ENCODE assay signal across 18 mouse cellular contexts in genomic region chr17:3747808-3748335, GRCm38 (mm10). TPM values are rescaled to one million over a fixed set of nuclear protein-coding genes. Genes with fewer than 3 reads are reported as not detected.
A peak's percentile ranks its signal among the peaks of the same experiment; 100 is the strongest.
DNase-seq lines count a peak whose midpoint lies in the region; ATAC-seq and TF ChIP-seq lines count a peak whose summit lies in the region.
"Had no signal": no experiment of that assay in that cellular context is flagged by ENCODE, and none has a peak within 500 bp of the region (broad histone marks: within the 10 kb centered on the region; RNA-seq: fewer than 3 reads in every experiment).

No protein-coding gene starts in this region.

- H3K4me1 ChIP-seq in heart, embryonic 12.5 days (replicated peaks), result no peaks in the 10 kb centered on the region
- no peaks in the 10 kb centered on the region for H3K4me1 ChIP-seq in midbrain, postnatal 0 days (ENCODE audit: insufficient read depth, low read length)
- no peaks in the 10 kb centered on the region for H3K4me1 ChIP-seq in midbrain, embryonic 15.5 days

- no peak overlapping the region for H3K27ac ChIP-seq in heart, embryonic 12.5 days (ENCODE audit: poor library complexity, severe bottlenecking)
- H3K27ac ChIP-seq in midbrain, postnatal 0 days (ENCODE audit: low read depth, low read length), result no peak overlapping the region
- H3K27ac ChIP-seq in midbrain, embryonic 15.5 days, result no peak overlapping the region
- H3K27ac ChIP-seq: kidney, postnatal 0 days; liver, embryonic 14.5 days had no signal

- ATAC-seq in heart, embryonic 12.5 days (ENCODE audit: insufficient number of reproducible peaks, low FRiP score), result no peak
- no peak for ATAC-seq in midbrain, postnatal 0 days (ENCODE audit: low FRiP score)
- no peak for ATAC-seq in midbrain, embryonic 15.5 days (replicated peaks)
- ATAC-seq: hindbrain, embryonic 16.5 days; midbrain, embryonic 16.5 days had no signal

- 65% methylated on average over 8 of the region's 8 CpGs for WGBS in heart, embryonic 12.5 days
- WGBS in midbrain, postnatal 0 days, result 80% methylated on average over 8 of the region's 8 CpGs
- 87% methylated on average over 8 of the region's 8 CpGs for WGBS in midbrain, embryonic 15.5 days

- peak; percentile 35 to 43 for DNase-seq in cerebellum, postnatal 14 days
- DNase-seq in cerebellum, adult 11 months, result no peak
- DNase-seq in heart, adult 8-10 months (ENCODE audit: low spot score), result peak; percentile 23
- DNase-seq in midbrain, postnatal 0 days (ENCODE audit: low spot score), result peak; percentile 30
- peak; percentile 16 for DNase-seq in lung, postnatal 10 days
- no peak for DNase-seq in adipocyte (ENCODE audit: low spot score)
- DNase-seq: B cell, adult 2 months; cerebellum, adult 9-10 months had no signal

- no peaks in the 10 kb centered on the region for H3K36me3 ChIP-seq in heart, embryonic 12.5 days
- no peaks in the 10 kb centered on the region for H3K36me3 ChIP-seq in midbrain, postnatal 0 days (ENCODE audit: insufficient read depth, low read length)
- no peaks in the 10 kb centered on the region for H3K36me3 ChIP-seq in midbrain, embryonic 15.5 days (replicated peaks)

- no peak overlapping the region for H3K9ac ChIP-seq in heart, embryonic 12.5 days
- no peak overlapping the region for H3K9ac ChIP-seq in midbrain, postnatal 0 days (replicated peaks; ENCODE audit: low read length, poor library complexity, severe bottlenecking)
- H3K9ac ChIP-seq in midbrain, embryonic 15.5 days, result no peak overlapping the region
- H3K9ac ChIP-seq: liver, embryonic 14.5 days had no signal

- no peaks in the 10 kb centered on the region for H3K9me3 ChIP-seq in heart, embryonic 12.5 days (replicated peaks)
- no peaks in the 10 kb centered on the region for H3K9me3 ChIP-seq in midbrain, postnatal 0 days (ENCODE audit: low read length)
- H3K9me3 ChIP-seq in midbrain, embryonic 15.5 days, result no peaks in the 10 kb centered on the region

- no peak overlapping the region for H3K4me2 ChIP-seq in heart, embryonic 12.5 days
- no peak overlapping the region for H3K4me2 ChIP-seq in midbrain, postnatal 0 days (ENCODE audit: low read depth, low read length, poor library complexity, severe bottlenecking)
- no peak overlapping the region for H3K4me2 ChIP-seq in midbrain, embryonic 15.5 days

- H3K4me3 ChIP-seq in heart, embryonic 12.5 days, result no peak overlapping the region
- H3K4me3 ChIP-seq in midbrain, postnatal 0 days (ENCODE audit: low read depth, low read length), result no peak overlapping the region
- H3K4me3 ChIP-seq in midbrain, embryonic 15.5 days, result no peak overlapping the region

- no peak for TF ChIP-seq CTCF in midbrain, postnatal 0 days (IDR thresholded peaks at IDR 0.05)

- no peaks in the 10 kb centered on the region for H3K27me3 ChIP-seq in heart, embryonic 12.5 days (replicated peaks)
- no peaks in the 10 kb centered on the region for H3K27me3 ChIP-seq in midbrain, postnatal 0 days (ENCODE audit: insufficient read depth, low read length)
- no peaks in the 10 kb centered on the region for H3K27me3 ChIP-seq in midbrain, embryonic 15.5 days (replicated peaks)

RNA-seq across cellular contexts. Expression of gene Nox3, which starts 51.8 kb away (rescaled TPM):
- not detected for total RNA-seq in heart, adult 8-10 months (2022)
- polyA plus RNA-seq in heart, embryonic 12.5 days (2016; fragmentation: Nextera tagmentation; extraction: Ambion mirVana), result not detected in 2 replicates
- total RNA-seq in midbrain, postnatal 0 days (2014; rRNA removed), result not detected in 2 replicates
- polyA plus RNA-seq in midbrain, postnatal 0 days (2015; fragmentation: Nextera tagmentation; extraction: Ambion mirVana), result not detected in 2 replicates
- not detected in 2 replicates for polyA plus RNA-seq in midbrain, embryonic 15.5 days (2015; fragmentation: Nextera tagmentation; extraction: Ambion mirVana)
- total RNA-seq: MEL; neutrophil, adult 5-6 weeks had no signal
- polyA plus RNA-seq: hindbrain, embryonic 16.5 days; kidney, postnatal 0 days; liver, embryonic 14.5 days; midbrain, embryonic 16.5 days; spleen, adult 2 months; thymus, postnatal 0 days had no signal

Comparison
In these comparisons a context has a peak if more than half of its experiments do, and no peak if none do; other contexts are left out.
1. DNase-seq: peak in cerebellum, postnatal 14 days (2 of 2), heart, adult 8-10 months (single experiment), midbrain, postnatal 0 days (single experiment) and lung, postnatal 10 days (single experiment); none in cerebellum, adult 11 months (single experiment) and adipocyte (single experiment).